Mouse (Mus musculus): ENCODE measurements around the gene Ppp2r5c.
A peak's percentile ranks its signal among the peaks of the same experiment; 100 is the strongest.

The Ppp2r5c gene

GRCm38 (mm10) chr12:110442238-110442637 is 4.7 kb upstream of the Ppp2r5c start:
- DNase-seq (ENCODE audit: low read depth, low spot score), result no peak

DNA sequence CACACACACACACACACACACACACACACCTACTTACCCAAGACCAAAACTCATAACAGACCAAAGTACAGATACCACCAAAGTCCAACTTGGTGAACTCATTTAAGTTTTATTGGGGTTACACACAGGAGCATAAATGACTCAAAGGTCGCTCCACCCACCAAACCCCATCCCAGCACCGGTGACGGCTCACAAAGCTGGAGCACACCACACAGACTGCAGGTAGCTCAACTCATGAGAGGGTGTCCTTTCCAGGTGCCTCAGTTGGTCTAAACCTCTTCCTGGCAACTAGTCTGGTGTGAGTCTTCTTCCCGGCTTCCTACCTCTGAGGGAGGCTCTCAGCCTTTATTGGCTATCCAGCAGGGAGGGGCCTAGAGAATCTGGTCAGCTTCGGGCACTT is 2.4 kb upstream of the Ppp2r5c start:
- no peak for DNase-seq (ENCODE audit: low read depth, low spot score)

DNA sequence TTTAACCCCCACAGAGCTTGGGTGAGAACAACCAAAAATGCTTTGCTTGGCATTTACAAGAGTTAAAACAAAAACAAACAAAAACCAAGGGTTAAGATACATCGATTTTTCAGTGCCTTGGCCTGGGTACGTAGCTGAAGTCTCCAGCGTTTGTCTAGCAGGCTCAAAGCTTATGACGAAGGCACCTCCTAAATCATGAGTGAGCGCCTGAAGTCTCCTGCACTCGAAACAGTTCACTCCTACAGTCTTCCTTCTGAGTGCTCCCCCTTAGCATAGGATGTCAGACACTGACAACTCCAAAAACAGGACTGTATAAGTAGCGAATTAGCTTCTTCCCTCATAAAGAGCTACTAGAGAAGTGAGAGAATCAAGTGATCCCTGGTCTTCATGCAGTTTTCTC is 1.1 kb upstream of the Ppp2r5c start:
- DNase-seq (ENCODE audit: low read depth, low spot score), result no peak

DNA sequence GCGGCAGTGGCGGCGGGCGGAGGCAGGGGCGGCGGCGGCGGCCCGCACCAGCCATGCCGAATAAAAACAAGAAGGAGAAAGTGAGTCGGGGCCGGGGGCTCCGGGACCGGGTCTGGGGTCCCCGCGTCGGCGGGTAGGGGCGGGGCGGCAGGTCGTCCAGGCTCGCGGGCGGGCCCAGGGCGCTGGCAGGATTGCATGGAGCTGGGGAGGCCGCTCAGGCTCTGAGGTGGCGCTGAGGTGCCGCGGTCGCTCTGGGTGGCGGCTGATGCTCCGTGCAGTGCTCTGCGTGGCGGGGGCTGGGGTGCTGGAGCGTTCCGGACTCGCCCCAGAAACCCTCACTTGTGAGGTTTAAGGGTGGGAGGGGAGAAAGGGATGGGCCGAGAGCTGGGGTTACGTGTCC is 386 bp downstream of the Ppp2r5c start:
- no peak for DNase-seq (ENCODE audit: low read depth, low spot score)

DNA sequence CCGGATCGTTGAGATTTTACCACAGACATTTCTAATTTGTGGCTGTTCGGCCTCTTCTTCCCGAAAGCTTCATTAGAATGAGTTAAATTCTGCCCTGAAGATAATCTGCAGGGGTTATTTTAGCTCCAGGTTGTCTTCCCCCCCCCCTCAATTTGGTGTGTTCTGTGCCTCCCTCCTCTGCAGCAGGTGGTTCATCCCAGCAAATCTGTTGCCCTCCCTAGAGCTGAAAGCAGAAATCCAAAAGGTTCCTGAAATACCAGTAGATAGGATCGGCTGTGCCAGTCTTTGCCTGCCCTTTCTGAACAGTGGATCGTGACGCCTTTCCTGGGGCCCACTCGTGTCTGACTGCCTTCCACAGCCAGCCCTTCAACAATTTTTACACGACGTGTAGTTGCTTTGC is 1.8 kb downstream of the Ppp2r5c start:
- no peak for DNase-seq (ENCODE audit: low read depth, low spot score)

- DNase-seq (ENCODE audit: low read depth, low spot score), result peak; percentile 49
Observed at GRCm38 (mm10) chr12:110454223-110454622, 7.3 kb downstream of the Ppp2r5c start.

- DNase-seq (ENCODE audit: low read depth, low spot score), result no peak
Observed at GRCm38 (mm10) chr12:110456024-110456423, 9.1 kb downstream of the Ppp2r5c start.

- DNase-seq (ENCODE audit: low read depth, low spot score), result no peak
Observed at GRCm38 (mm10) chr12:110458667-110459066, 11.7 kb downstream of the Ppp2r5c start.

GRCm38 (mm10) chr12:110460418-110461300 is 13.7 kb downstream of the Ppp2r5c start:
- no peak for DNase-seq (ENCODE audit: low read depth, low spot score)

DNA sequence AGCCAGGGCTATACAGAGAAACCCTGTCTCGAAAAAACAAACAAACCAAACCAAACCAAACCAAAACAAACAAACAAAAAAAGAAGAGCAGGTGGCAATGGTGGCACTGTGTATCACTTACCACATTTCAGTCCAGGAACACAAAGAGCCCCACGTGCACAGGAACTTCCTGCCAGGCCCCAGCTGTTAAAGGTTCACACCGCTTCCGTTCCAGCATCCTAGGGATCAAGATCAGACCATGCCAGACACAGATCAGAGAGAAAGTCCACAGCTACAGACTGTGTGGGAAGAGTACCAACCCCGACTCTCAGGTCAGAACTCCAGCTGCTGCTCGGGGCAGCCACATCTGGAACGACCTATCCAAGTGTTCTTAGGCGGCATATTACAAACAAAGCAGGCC is 16.8 kb downstream of the Ppp2r5c start:
- DNase-seq (ENCODE audit: low read depth, low spot score), result no peak

- no peak for DNase-seq (ENCODE audit: low read depth, low spot score)
Observed at GRCm38 (mm10) chr12:110471426-110471825, 24.5 kb downstream of the Ppp2r5c start.

- DNase-seq (ENCODE audit: low read depth, low spot score), result no peak
Observed at GRCm38 (mm10) chr12:110472247-110472646, 25.3 kb downstream of the Ppp2r5c start.

DNA sequence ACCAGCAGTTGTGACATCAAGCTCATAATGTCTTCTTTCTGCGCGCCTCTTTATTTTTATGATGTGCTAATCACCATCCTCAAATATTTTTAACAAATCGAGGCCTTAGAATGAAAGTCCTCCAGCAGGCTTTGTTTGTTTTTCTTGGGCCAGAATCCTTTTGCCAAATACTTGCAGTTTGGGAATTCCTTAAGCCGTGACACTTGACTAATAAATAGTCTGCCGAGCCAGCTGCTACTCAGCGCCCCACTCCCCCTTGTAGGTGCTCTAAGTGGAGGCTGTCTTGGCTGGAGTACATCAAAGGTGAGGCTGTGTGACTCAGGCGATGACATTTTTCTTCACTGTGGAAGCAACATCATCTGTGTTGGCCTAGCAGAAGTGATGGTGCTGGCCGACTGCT is 27.6 kb downstream of the Ppp2r5c start:
- no peak for DNase-seq (ENCODE audit: low read depth, low spot score)

GRCm38 (mm10) chr12:110476561-110476960 is 29.6 kb downstream of the Ppp2r5c start:
- no peak for DNase-seq (ENCODE audit: low read depth, low spot score)

DNA sequence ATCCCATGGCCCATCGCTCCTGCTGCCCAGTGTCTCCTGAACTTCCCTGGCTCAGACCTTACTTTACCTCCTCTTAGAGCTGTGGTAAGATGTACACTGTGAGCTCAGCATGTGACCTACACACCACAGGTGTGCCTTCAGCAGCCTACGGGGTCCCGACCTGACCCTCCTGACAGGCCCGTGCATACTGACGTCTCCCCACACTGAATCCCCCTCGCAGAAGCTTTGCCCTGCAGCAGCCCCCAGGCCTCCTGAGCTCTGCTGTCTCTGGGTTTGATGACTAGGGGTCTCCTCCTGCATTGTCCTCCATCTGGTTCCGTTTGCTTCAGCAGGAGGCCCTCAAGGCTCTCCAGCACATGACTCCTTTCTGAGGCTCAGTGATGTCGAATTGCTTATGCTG is 31.0 kb downstream of the Ppp2r5c start:
- DNase-seq (ENCODE audit: low read depth, low spot score), result no peak

- no peak for DNase-seq (ENCODE audit: low read depth, low spot score)
Observed at GRCm38 (mm10) chr12:110478601-110479008, 31.7 kb downstream of the Ppp2r5c start.

- DNase-seq (ENCODE audit: low read depth, low spot score), result no peak
Observed at GRCm38 (mm10) chr12:110479268-110479667, 32.3 kb downstream of the Ppp2r5c start.

- DNase-seq (ENCODE audit: low read depth, low spot score), result no peak
Observed at GRCm38 (mm10) chr12:110480701-110481100, 33.8 kb downstream of the Ppp2r5c start.

DNA sequence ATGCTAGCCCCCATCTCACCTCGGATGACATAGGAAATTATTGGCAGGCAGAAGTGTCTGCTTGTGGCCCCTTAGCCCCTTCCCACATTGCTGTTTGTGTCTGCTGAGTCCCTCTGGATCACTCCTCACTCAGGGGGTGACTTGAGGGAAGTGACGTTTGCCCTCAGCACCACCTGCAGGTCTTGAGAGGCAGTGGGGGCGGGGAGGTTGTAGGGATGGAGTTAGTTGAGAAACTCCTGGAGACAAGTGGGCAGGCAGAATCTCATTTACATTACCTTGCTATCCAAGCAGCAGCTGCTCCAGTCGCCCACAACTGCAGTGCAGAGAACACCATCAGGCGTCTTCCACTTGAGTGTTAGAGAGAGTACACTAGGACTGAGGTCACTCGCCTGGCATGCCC is 36.8 kb downstream of the Ppp2r5c start:
- DNase-seq (ENCODE audit: low read depth, low spot score), result no peak

DNA sequence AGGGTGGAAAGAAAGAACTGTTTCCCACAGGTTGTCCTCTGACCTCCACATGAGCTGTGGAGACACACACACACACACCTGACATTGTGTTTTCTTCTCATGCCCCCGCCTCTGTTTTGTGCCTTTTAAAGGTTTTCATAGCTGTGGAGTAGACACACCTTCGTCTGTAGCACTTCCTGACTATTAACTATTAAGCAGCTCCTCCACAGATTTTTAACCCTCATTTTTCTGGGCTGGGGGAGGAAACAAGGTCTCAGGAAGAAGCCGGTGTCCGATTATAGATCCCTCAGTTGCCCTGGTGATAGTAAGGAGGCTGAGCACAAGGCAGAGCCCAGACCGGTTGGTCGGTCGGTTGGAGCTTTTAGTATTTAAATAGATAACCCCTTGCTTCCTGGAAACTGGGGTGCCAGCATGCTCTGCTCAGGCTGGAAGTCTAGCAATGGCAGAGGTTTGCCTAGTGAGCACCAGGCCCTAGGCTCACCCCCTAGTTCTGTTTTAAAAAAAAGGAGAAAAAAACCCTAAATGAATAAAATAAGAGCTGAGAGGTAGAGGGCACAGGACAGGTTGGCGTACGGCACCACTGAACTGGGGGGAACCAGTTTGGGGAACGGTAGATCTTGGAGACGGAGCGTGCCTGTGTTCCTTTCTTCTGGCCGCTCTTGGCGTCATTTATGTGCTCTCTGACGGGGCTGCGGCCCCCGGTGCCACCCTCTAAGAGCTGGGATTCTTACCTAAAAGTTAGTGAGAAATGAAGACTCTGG is 38.1 kb downstream of the Ppp2r5c start:
- no peak for DNase-seq (ENCODE audit: low read depth, low spot score)

DNA sequence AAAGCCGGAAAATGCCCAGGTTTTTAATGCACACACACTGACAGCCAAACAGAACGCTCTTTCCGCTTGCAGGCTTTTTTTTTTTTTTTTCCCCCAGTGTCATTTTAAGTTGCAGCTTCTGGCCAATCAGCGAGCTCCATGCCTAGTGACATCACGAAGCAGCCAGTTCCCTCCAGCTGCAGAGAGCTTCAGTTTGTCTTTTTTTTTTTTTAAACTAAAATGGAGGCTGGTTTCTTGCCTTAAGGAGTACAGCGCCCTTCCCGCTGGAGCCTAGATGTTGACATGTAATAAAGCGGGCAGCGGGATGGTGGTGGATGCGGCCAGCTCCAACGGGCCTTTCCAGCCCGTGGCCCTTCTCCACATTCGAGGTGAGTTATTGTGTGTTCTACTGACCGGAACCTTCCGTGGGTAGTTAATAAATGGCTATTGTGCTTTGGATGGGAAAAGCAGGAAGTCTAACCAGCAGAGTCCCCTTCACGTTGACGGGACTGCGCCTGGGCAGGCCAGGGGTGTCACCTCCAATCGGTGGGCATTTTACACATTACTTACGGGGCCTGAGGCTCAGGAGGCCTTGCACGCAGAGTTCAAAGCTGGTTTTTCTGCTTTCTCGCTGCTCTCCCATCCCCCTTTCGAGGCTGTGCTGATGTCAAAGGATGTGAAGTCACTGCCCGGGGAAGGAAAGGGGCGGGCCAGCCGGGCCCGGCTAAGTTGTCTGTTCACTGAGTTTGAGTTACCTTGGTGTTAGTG is 38.8 kb downstream of the Ppp2r5c start:
- peak; percentile 91 for DNase-seq (ENCODE audit: low read depth, low spot score)

DNA sequence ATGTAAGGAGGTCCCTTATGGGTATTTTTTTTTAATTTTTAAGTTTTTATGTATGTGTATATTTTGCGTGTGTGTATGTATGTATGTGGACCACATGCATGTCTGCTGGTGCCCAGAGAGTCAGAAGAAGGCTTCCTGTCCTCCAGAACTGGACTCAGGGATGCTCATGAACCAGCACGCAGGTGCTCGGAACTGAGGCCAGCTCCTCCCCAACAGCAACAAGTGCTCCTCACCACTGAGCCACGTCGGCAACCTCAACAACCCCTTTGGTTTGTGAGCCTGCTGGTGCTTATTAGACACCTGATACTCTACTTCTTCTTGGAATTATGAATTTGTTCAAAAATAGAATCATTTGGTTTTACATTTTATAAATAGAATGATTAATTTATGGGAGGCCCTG is 39.9 kb downstream of the Ppp2r5c start:
- no peak for DNase-seq (ENCODE audit: low read depth, low spot score)
